ENCODE assay signal across 15 mouse cellular contexts in genomic region chr15:81023842-81024241, GRCm38 (mm10).
"Had no signal": no experiment of that assay in that cellular context is flagged by ENCODE, and none has a peak within 500 bp of the region (broad histone marks: within the 10 kb centered on the region; RNA-seq: fewer than 3 reads in every experiment).

No protein-coding gene starts in this region.

- H3K27me3 ChIP-seq: kidney, embryonic 15.5 days; liver, embryonic 13.5 days had no signal

- H3K9ac ChIP-seq: kidney, embryonic 15.5 days; liver, embryonic 13.5 days had no signal

- H3K4me2 ChIP-seq: kidney, embryonic 15.5 days; liver, embryonic 13.5 days; midbrain, embryonic 11.5 days had no signal

- H3K4me3 ChIP-seq: kidney, embryonic 15.5 days; liver, embryonic 13.5 days had no signal

- H3K27ac ChIP-seq: kidney, embryonic 15.5 days; liver, embryonic 13.5 days had no signal

- DNase-seq: kidney, adult 11 months; kidney, adult 8-10 months; kidney, postnatal 10 days; kidney, postnatal 36 days; left cerebral cortex, postnatal 4 days; liver, embryonic 13.5 days; lung, adult 2 months; lung, postnatal 14 days; lung, postnatal 4 days; midbrain, embryonic 14.5 days; thymus, adult 2 months; thymus, postnatal 14 days; thymus, postnatal 4 days had no signal

- H3K9me3 ChIP-seq: kidney, embryonic 15.5 days; liver, embryonic 13.5 days had no signal
